Mouse (Mus musculus) thymus, adult 2 months (tissue): Measurements from ENCODE around the gene Sdc1.

Source experiments
- CTCF ChIP-seq: fragments of 200-500 bp; IDR thresholded peaks from 2 replicates; pipeline ENCODE4 v1.5.1; 2012; ENCODE audit warnings: mild to moderate bottlenecking, control low read depth, low read length, moderate library complexity, borderline replicate concordance; ENCODE audit not compliant: control insufficient read depth, poor library complexity, insufficient read depth; ENCODE audit errors: extremely low read depth
- POLR2A ChIP-seq: fragments of 200-500 bp; IDR thresholded peaks from 2 replicates; pipeline ENCODE4 v1.6.1; 2012; ENCODE audit warnings: mild to moderate bottlenecking, low read length, control low read depth, moderate library complexity; ENCODE audit not compliant: control insufficient read depth, poor library complexity, insufficient read depth; ENCODE audit errors: extremely low read depth

DNA sequence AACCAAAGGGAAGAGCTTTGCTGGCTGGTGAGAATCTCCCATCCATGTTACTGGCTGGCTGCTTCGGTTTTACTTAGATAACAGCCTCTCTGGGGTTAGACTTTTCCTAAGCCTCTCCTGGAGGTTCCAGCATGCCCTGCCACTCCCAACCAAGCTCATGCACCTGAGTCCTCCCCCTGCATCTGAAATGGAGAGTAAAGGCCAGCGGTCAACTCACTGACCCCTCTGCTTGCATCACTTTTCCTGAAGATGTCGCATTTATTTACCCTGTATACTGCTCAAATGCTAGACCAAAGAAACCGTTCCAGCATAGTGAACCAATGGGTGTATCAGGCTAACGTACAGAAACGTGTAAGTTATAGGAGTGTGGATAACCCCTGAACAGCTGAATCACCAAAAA, 38.5 kb downstream of the Sdc1 start:
- TF ChIP-seq POLR2A (no peak), CTCF (no peak)
